Mouse (Mus musculus): ENCODE data around the gene Chd2.

Gene Chd2

GRCm38 (mm10) chr7:73541412-73542130 lies at the start of gene Chd2:
Chd2 (minus strand) TSS chr7:73541830.
- in situ Hi-C loops (cut with MboI; ENCODE audit: unreplicated experiment in 2 of 2) = no loop called here

- in situ Hi-C loops (cut with MboI; ENCODE audit: unreplicated experiment in 2 of 2) = loop anchor here (25.0 kb wide), 1 partner anchor 1872 kb away; the partner anchor contains the start of gene Akap13 (in 2 of the 2)
Measured at GRCm38 (mm10) chr7:73590757-73591156, 49.1 kb upstream of the Chd2 start.

- in situ Hi-C loops (cut with MboI; ENCODE audit: unreplicated experiment in 2 of 2) = loop anchor here (25.0 kb wide), 1 partner anchor 1873 kb away; the partner anchor contains the start of gene Akap13 (in 2 of the 2)
Measured at GRCm38 (mm10) chr7:73589208-73589771, 47.7 kb upstream of the Chd2 start.

GRCm38 (mm10) chr7:73588351-73588906 lies 46.8 kb upstream of the Chd2 start:
- in situ Hi-C loops (cut with MboI; ENCODE audit: unreplicated experiment in 2 of 2) = loop anchor here (25.0 kb wide), 1 partner anchor 1874 kb away; the partner anchor contains the start of gene Akap13 (in 2 of the 2)

GRCm38 (mm10) chr7:73586717-73587116 lies 45.1 kb upstream of the Chd2 start:
- in situ Hi-C loops (cut with MboI; ENCODE audit: unreplicated experiment in 2 of 2) = loop anchor here (25.0 kb wide), 1 partner anchor 1876 kb away; the partner anchor contains the start of gene Akap13 (in 2 of the 2)

- in situ Hi-C loops (cut with MboI; ENCODE audit: unreplicated experiment in 2 of 2) = loop anchor here (25.0 kb wide), 1 partner anchor 1876 kb away; the partner anchor contains the start of gene Akap13 (in 2 of the 2)
Measured at GRCm38 (mm10) chr7:73586206-73586605, 44.6 kb upstream of the Chd2 start.

GRCm38 (mm10) chr7:73585114-73586032 lies 43.7 kb upstream of the Chd2 start:
- in situ Hi-C loops (cut with MboI; ENCODE audit: unreplicated experiment in 2 of 2) = loop anchor here (25.0 kb wide), 1 partner anchor 1877 kb away; the partner anchor contains the start of gene Akap13 (in 2 of the 2)

- in situ Hi-C loops (cut with MboI; ENCODE audit: unreplicated experiment in 2 of 2) = loop anchor here (25.0 kb wide), 1 partner anchor 1878 kb away; the partner anchor contains the start of gene Akap13 (in 2 of the 2)
Measured at GRCm38 (mm10) chr7:73584009-73584995, 42.7 kb upstream of the Chd2 start.

GRCm38 (mm10) chr7:73583400-73583799 lies 41.8 kb upstream of the Chd2 start:
- in situ Hi-C loops (cut with MboI; ENCODE audit: unreplicated experiment in 2 of 2) = loop anchor here (25.0 kb wide), 1 partner anchor 1879 kb away; the partner anchor contains the start of gene Akap13 (in 2 of the 2)

- in situ Hi-C loops (cut with MboI; ENCODE audit: unreplicated experiment in 2 of 2) = loop anchor here (25.0 kb wide), 1 partner anchor 1880 kb away; the partner anchor contains the start of gene Akap13 (in 2 of the 2)
Measured at GRCm38 (mm10) chr7:73581836-73582375, 40.3 kb upstream of the Chd2 start.

- in situ Hi-C loops (cut with MboI; ENCODE audit: unreplicated experiment in 2 of 2) = loop anchor here (25.0 kb wide), 1 partner anchor 1883 kb away; the partner anchor contains the start of gene Akap13 (in 2 of the 2)
Measured at GRCm38 (mm10) chr7:73579072-73579731, 37.6 kb upstream of the Chd2 start.

- in situ Hi-C loops (cut with MboI; ENCODE audit: unreplicated experiment in 2 of 2) = loop anchor here (25.0 kb wide), 1 partner anchor 1884 kb away; the partner anchor contains the start of gene Akap13 (in 2 of the 2)
Measured at GRCm38 (mm10) chr7:73577888-73578421, 36.3 kb upstream of the Chd2 start.

GRCm38 (mm10) chr7:73576101-73576936 lies 34.7 kb upstream of the Chd2 start:
- in situ Hi-C loops (cut with MboI; ENCODE audit: unreplicated experiment in 2 of 2) = loop anchor here (25.0 kb wide), 1 partner anchor 1886 kb away; the partner anchor contains the start of gene Akap13 (in 2 of the 2)

GRCm38 (mm10) chr7:73575257-73575656 lies 33.6 kb upstream of the Chd2 start:
- in situ Hi-C loops (cut with MboI; ENCODE audit: unreplicated experiment in 2 of 2) = loop anchor here (25.0 kb wide), 1 partner anchor 1887 kb away; the partner anchor contains the start of gene Akap13 (in 2 of the 2)

- in situ Hi-C loops (cut with MboI; ENCODE audit: unreplicated experiment in 2 of 2) = loop anchor here (25.0 kb wide), 1 partner anchor 1888 kb away; the partner anchor contains the start of gene Akap13 (in 2 of the 2)
Measured at GRCm38 (mm10) chr7:73574673-73575072, 33.0 kb upstream of the Chd2 start.

- in situ Hi-C loops (cut with MboI; ENCODE audit: unreplicated experiment in 2 of 2) = no loop called here
Measured at GRCm38 (mm10) chr7:73572571-73572970, 30.9 kb upstream of the Chd2 start.

Measured in v-Abl transformed pro-B cells (cell line).